Mouse (Mus musculus) left cerebral cortex, postnatal 10 days (tissue): ENCODE results near the gene Rbp7. TPM values are rescaled to one million over a fixed set of nuclear protein-coding genes. Genes with fewer than 3 reads are reported as not detected.
"Not testable (repeated sequence)": the region's sequence is repeated elsewhere in the genome, so short reads cannot be mapped to it uniquely, and the experiment has no call there.

Experiments
- DNase-seq, 2 experiments: peaks; one replicate each; pipeline ENCODE4 v3.0.0; 2021 to 2022; ENCODE audit warnings: low spot score in 2 of 2, mixed read lengths in 1 of 2; ENCODE audit errors: extremely low spot score in 1 of 2
- intact Hi-C: fragments of 180-260 bp; cut with DNase I; formaldehyde crosslinking; loops from one replicate; pipeline ENCODE4 v1.15.1; 2025
- total RNA-seq, 2 experiments: library from RNA; stranded (reverse); gene quantifications; 2 replicates each; pipeline ENCODE4 v1.2.3; 2021

Gene Rbp7
- total RNA-seq = under 1 TPM in 1 of 2 experiments, not detected in 1; 0.63 TPM

- intact Hi-C loops = no loop called here
- DNase-seq = no peak
Observed at GRCm38 (mm10) chr4:149454879-149455278, at the start of gene Rbp7. Gene Rbp7 (minus strand): TSS chr4:149454978.

- no peak for DNase-seq
- intact Hi-C loops = no loop called here
Observed at GRCm38 (mm10) chr4:149504363-149504762, 49.6 kb upstream of the Rbp7 start.

- intact Hi-C loops = no loop called here
- DNase-seq = no peak
Observed at GRCm38 (mm10) chr4:149499790-149500189, 45.0 kb upstream of the Rbp7 start.

- DNase-seq = no peak
- intact Hi-C loops = no loop called here
Observed at GRCm38 (mm10) chr4:149498901-149499300, 44.1 kb upstream of the Rbp7 start.

- intact Hi-C loops = no loop called here
- peak in 1 of 2 experiments; percentile 43 for DNase-seq
Observed at GRCm38 (mm10) chr4:149496612-149497011, 41.8 kb upstream of the Rbp7 start.

GRCm38 (mm10) chr4:149491151-149491550 is 36.4 kb upstream of the Rbp7 start:
- intact Hi-C loops = no loop called here
- DNase-seq = no peak

GRCm38 (mm10) chr4:149489415-149490240 is 34.9 kb upstream of the Rbp7 start:
- intact Hi-C loops = loop anchor here (5.0 kb wide), 1 partner anchor 53 kb away; no protein-coding TSS in a partner anchor
- DNase-seq = no peak

GRCm38 (mm10) chr4:149487729-149488128 is 33.0 kb upstream of the Rbp7 start:
- intact Hi-C loops = loop anchor here (5.0 kb wide), 1 partner anchor 55 kb away; no protein-coding TSS in a partner anchor
- DNase-seq = no peak

- DNase-seq = peak in 1 of 2 experiments; percentile 11
- intact Hi-C loops = loop anchor here (5.0 kb wide), 1 partner anchor 56 kb away; no protein-coding TSS in a partner anchor
Observed at GRCm38 (mm10) chr4:149485825-149486206, 31.0 kb upstream of the Rbp7 start.

GRCm38 (mm10) chr4:149485053-149485824 is 30.5 kb upstream of the Rbp7 start, which contains the start of the genes Nmnat1 and Lzic:
Gene Nmnat1 (minus strand): TSS chr4:149485202.
Gene Lzic (plus strand): TSS chr4:149485229.
- DNase-seq = peak; percentile 92 to 97
- intact Hi-C loops = loop anchor here (5.0 kb wide), 1 partner anchor 57 kb away; no protein-coding TSS in a partner anchor

GRCm38 (mm10) chr4:149484566-149484965 is 29.8 kb upstream of the Rbp7 start:
- intact Hi-C loops = no loop called here
- DNase-seq = no peak

GRCm38 (mm10) chr4:149477078-149477477 is 22.3 kb upstream of the Rbp7 start, which contains the start of gene Tmem274:
Gene Tmem274 (plus strand): TSS chr4:149477378.
- no peak for DNase-seq
- intact Hi-C loops = no loop called here

- intact Hi-C loops = no loop called here
- no peak for DNase-seq
Observed at GRCm38 (mm10) chr4:149475096-149475495, 20.3 kb upstream of the Rbp7 start.

- intact Hi-C loops = no loop called here
- no peak for DNase-seq
Observed at GRCm38 (mm10) chr4:149469557-149469956, 14.8 kb upstream of the Rbp7 start.

GRCm38 (mm10) chr4:149463435-149463950 is 8.7 kb upstream of the Rbp7 start:
- DNase-seq = no peak
- intact Hi-C loops = no loop called here

- no peak for DNase-seq
- intact Hi-C loops = no loop called here
Observed at GRCm38 (mm10) chr4:149462305-149462971, 7.7 kb upstream of the Rbp7 start.

- intact Hi-C loops = no loop called here
- no peak for DNase-seq
Observed at GRCm38 (mm10) chr4:149461579-149462304, 7.0 kb upstream of the Rbp7 start.

- intact Hi-C loops = not testable (repeated sequence)
Observed at GRCm38 (mm10) chr4:149460475-149460874, 5.7 kb upstream of the Rbp7 start.

More at GRCm38 (mm10) chr4:149460475-149460874, 5.7 kb upstream of the Rbp7 start:
- DNase-seq = not testable (repeated sequence)
